ENCODE assay signal across 24 mouse cellular contexts in the genomic region with DNA sequence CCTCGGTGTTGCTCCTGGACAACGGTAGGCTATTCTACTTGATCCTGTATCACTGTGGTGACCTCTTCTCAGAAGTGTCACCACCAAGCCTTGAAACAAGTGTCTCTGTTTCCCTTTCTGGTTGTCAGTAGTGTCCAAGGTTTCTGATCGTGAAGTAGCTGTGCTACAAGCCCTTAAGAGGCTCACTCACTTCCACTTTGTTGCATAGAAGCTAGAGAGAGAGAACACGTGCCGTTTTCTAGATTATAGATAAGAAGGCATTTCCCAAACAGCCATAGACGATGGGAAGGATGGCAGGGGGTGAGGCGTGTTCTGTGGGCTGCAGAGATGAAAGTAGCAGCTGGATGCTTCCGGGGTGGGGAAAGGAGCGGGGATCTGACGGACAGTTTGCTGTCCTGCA.
A peak's percentile ranks its signal among the peaks of the same experiment; 100 is the strongest.
DNase-seq lines count a peak whose midpoint lies in the region; ATAC-seq lines count a peak whose summit lies in the region.
"Had no signal": no experiment of that assay in that cellular context is flagged by ENCODE, and none has a peak within 500 bp of the region (broad histone marks: within the 10 kb centered on the region; RNA-seq: fewer than 3 reads in every experiment).

No protein-coding gene starts in this region.

- H3K27me3 ChIP-seq in megakaryocyte, embryonic 14.5 days (replicated peaks): no peaks in the 10 kb centered on the region
- H3K27me3 ChIP-seq: embryonic facial prominence, embryonic 12.5 days; embryonic facial prominence, embryonic 15.5 days; hindbrain, embryonic 13.5 days had no signal

- no peaks in the 10 kb centered on the region for H3K9me3 ChIP-seq in megakaryocyte, embryonic 14.5 days
- H3K9me3 ChIP-seq: embryonic facial prominence, embryonic 12.5 days; embryonic facial prominence, embryonic 15.5 days; heart, embryonic 12.5 days; heart, embryonic 15.5 days; hindbrain, embryonic 10.5 days; hindbrain, embryonic 13.5 days had no signal

- ATAC-seq in megakaryocyte, adult 5-6 weeks (ENCODE audit: poor library complexity, severe bottlenecking): no peak
- ATAC-seq in megakaryocyte progenitor cell, adult 5-6 weeks (replicated peaks; ENCODE audit: poor library complexity): peak; percentile 41
- ATAC-seq: forebrain, embryonic 14.5 days; forebrain, postnatal 0 days had no signal

- peak overlapping the region; percentile 82 for H3K4me3 ChIP-seq in megakaryocyte, embryonic 14.5 days (replicated peaks)
- H3K4me3 ChIP-seq: embryonic facial prominence, embryonic 12.5 days; embryonic facial prominence, embryonic 15.5 days; heart, embryonic 12.5 days; heart, embryonic 15.5 days; hindbrain, embryonic 10.5 days; hindbrain, embryonic 13.5 days had no signal

- DNase-seq in thymus, postnatal 25 days: peak; percentile 14
- no peak for DNase-seq in thymus, postnatal 4 days
- peak; percentile 8 for DNase-seq in c-Kit-positive CD71-negative TER-119-negative erythroid progenitor cells, embryonic 14.5 days (ENCODE audit: low read depth)
- DNase-seq in adrenal gland, postnatal 10 days: no peak
- DNase-seq in kidney, postnatal 36 days: no peak
- DNase-seq: adrenal gland, adult 2 months; adrenal gland, postnatal 25 days; cerebellum, adult 18-20 months; cerebellum, adult 9-10 months; cerebellum, postnatal 14 days; forebrain, postnatal 0 days; gastrocnemius, postnatal 25 days; heart, postnatal 10 days; heart, postnatal 36 days had no signal

- no peaks in the 10 kb centered on the region for H3K36me3 ChIP-seq in megakaryocyte, embryonic 14.5 days (replicated peaks; ENCODE audit: low read length)
- H3K36me3 ChIP-seq: embryonic facial prominence, embryonic 15.5 days; heart, embryonic 15.5 days had no signal

- H3K4me1 ChIP-seq in megakaryocyte, embryonic 14.5 days: peaks cover 5% of the 10 kb centered on the region; the same call in 1 of the 2 replicates
- H3K4me1 ChIP-seq: embryonic facial prominence, embryonic 12.5 days; embryonic facial prominence, embryonic 15.5 days; heart, embryonic 15.5 days had no signal

Comparison
In these comparisons a context has a peak if more than half of its experiments do, and no peak if none do; other contexts are left out.
1. DNase-seq: peak in thymus, postnatal 25 days (single experiment) and c-Kit-positive CD71-negative TER-119-negative erythroid progenitor cells, embryonic 14.5 days (single experiment); none in thymus, postnatal 4 days (single experiment), adrenal gland, postnatal 10 days (single experiment) and kidney, postnatal 36 days (0 of 2).